Mouse (Mus musculus): Measurements from ENCODE around the gene Arhgap24. TPM values are rescaled to one million over a fixed set of nuclear protein-coding genes. Genes with fewer than 3 reads are reported as not detected.

Arhgap24 gene
- polyA plus RNA-seq, 1 experiment = 1.7 TPM

DNA sequence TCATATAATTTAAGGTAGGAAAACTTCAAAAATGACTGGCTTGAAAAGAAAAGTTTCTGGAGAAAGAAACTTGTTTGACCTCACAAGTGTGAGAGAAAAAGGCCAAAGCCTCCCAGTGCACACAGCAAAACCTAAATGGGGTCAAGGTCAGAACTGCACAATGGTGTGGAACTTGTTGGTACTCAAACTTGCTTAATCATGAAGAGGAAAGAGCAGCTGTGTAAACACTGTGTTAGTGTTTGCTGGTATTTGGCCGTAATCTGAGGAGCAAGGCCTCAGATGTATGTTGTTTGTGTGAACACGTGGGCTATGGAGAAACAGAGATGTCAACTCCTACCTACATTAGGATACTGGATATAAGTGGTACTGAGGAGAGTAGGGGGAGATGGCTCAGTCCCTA, 212.0 kb downstream of the Arhgap24 start:
- Histone ChIP-seq H3K4me1 (ENCODE audit: control insufficient read depth, insufficient read depth, low read length) (no peaks in the 10 kb centered on the region), H3K27ac (ENCODE audit: insufficient read depth, low read depth, low read length) (no peak overlapping the region), H3K4me3 (ENCODE audit: insufficient read depth, low read length) (no peak overlapping the region)
- TF ChIP-seq CTCF (IDR thresholded peaks at IDR 0.05; ENCODE audit: low read depth, low read length) (no peak), POLR2A (IDR thresholded peaks at IDR 0.05; ENCODE audit: borderline replicate concordance, low read depth, low read length) (no peak)

- Histone ChIP-seq H3K4me3 (ENCODE audit: insufficient read depth, low read length) (no peak overlapping the region), H3K27ac (ENCODE audit: insufficient read depth, low read depth, low read length) (no peak overlapping the region)
- TF ChIP-seq CTCF (IDR thresholded peaks at IDR 0.05; ENCODE audit: low read depth, low read length) (no peak), POLR2A (IDR thresholded peaks at IDR 0.05; ENCODE audit: borderline replicate concordance, low read depth, low read length) (no peak)
Measured at GRCm38 (mm10) chr5:102693871-102694270, 212.7 kb downstream of the Arhgap24 start.

DNA sequence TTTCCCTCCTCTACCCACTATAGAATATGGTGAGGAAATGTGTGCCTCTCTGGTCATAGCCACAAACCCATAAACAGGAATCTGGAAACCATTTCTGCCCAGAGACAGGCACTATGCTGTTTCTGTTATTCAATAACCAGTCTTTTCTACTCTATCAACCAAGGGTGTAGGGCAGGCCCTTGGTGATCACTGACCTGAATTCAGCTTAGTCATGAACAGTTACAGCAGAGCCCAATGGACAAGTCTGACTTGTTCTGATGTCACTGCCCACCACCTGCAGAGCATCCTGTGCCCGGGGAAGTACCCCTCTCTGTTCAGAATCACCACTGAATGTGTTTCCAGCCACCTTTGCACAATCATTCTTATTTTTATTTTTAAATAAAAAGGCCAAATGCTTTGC, 216.6 kb downstream of the Arhgap24 start:
- TF ChIP-seq CTCF (IDR thresholded peaks at IDR 0.05; ENCODE audit: low read depth, low read length) = no peak
- no peak for TF ChIP-seq POLR2A (IDR thresholded peaks at IDR 0.05; ENCODE audit: borderline replicate concordance, low read depth, low read length)
- Histone ChIP-seq H3K4me1 (ENCODE audit: control insufficient read depth, insufficient read depth, low read length) (no peaks in the 10 kb centered on the region), H3K27ac (ENCODE audit: insufficient read depth, low read depth, low read length) (no peak overlapping the region), H3K4me3 (ENCODE audit: insufficient read depth, low read length) (no peak overlapping the region)

More at GRCm38 (mm10) chr5:102693871-102694270, 212.7 kb downstream of the Arhgap24 start:
- no peaks in the 10 kb centered on the region for H3K4me1 ChIP-seq (ENCODE audit: control insufficient read depth, insufficient read depth, low read length)

GRCm38 (mm10) chr5:102698396-102698795, 217.2 kb downstream of the Arhgap24 start:
- no peak overlapping the region for H3K27ac ChIP-seq (ENCODE audit: insufficient read depth, low read depth, low read length)
- no peaks in the 10 kb centered on the region for H3K4me1 ChIP-seq (ENCODE audit: control insufficient read depth, insufficient read depth, low read length)
- TF ChIP-seq POLR2A (IDR thresholded peaks at IDR 0.05; ENCODE audit: borderline replicate concordance, low read depth, low read length) (no peak), CTCF (IDR thresholded peaks at IDR 0.05; ENCODE audit: low read depth, low read length) (no peak)
- H3K4me3 ChIP-seq (ENCODE audit: insufficient read depth, low read length) = no peak overlapping the region

DNA sequence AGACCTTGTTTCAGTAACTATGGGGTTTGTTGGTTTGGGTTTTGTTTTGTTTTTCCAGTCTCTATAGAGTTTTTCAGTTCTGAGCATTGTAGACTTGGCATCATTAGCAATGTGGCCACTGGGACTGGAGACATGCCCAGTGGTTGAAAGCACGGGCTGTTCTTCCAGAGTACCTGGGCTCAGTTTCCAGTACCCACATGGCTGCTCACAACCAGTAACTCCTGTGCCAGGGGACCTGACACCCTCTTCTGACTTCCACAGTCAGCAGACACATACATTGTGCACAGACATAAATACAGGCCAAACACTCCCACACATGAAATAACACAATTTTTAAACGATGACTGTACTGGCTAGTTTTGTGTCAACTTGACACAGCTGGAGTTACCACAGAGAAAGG, 217.7 kb downstream of the Arhgap24 start:
- Histone ChIP-seq H3K27ac (ENCODE audit: insufficient read depth, low read depth, low read length) (no peak overlapping the region), H3K4me3 (ENCODE audit: insufficient read depth, low read length) (no peak overlapping the region), H3K4me1 (ENCODE audit: control insufficient read depth, insufficient read depth, low read length) (no peaks in the 10 kb centered on the region)
- TF ChIP-seq CTCF (IDR thresholded peaks at IDR 0.05; ENCODE audit: low read depth, low read length) (no peak), POLR2A (IDR thresholded peaks at IDR 0.05; ENCODE audit: borderline replicate concordance, low read depth, low read length) (no peak)

DNA sequence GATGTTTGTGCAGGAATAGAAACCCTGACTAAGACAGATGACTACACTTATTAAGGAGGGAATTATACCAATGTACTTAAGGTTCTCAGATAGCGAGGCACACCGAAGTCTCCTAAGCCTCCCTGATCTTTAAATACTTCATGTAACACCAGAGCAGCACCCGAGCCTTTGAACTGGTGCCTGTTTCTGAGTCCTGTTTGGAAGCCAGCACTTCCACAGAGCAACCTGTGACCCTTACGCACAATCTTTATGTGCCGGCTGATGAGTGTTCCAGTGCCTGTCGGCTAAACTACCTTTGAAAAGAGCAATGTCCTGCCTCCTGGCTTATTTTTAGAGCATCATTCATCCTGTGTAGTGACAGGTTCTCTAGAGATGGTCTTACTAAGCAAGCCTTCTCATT, 221.4 kb downstream of the Arhgap24 start:
- TF ChIP-seq CTCF (IDR thresholded peaks at IDR 0.05; ENCODE audit: low read depth, low read length) (no peak), POLR2A (IDR thresholded peaks at IDR 0.05; ENCODE audit: borderline replicate concordance, low read depth, low read length) (no peak)
- H3K4me3 ChIP-seq (ENCODE audit: insufficient read depth, low read length) = no peak overlapping the region

GRCm38 (mm10) chr5:102703325-102704099, 222.3 kb downstream of the Arhgap24 start:
- H3K27ac ChIP-seq (ENCODE audit: insufficient read depth, low read depth, low read length) = no peak overlapping the region
- no peaks in the 10 kb centered on the region for H3K4me1 ChIP-seq (ENCODE audit: control insufficient read depth, insufficient read depth, low read length)
- TF ChIP-seq CTCF (IDR thresholded peaks at IDR 0.05; ENCODE audit: low read depth, low read length) (peak; percentile 27; the same call in 1 of the 2 replicates), POLR2A (IDR thresholded peaks at IDR 0.05; ENCODE audit: borderline replicate concordance, low read depth, low read length) (no peak)
- no peak overlapping the region for H3K4me3 ChIP-seq (ENCODE audit: insufficient read depth, low read length)

More for the DNA sequence above, 221.4 kb downstream of the Arhgap24 start:
- Histone ChIP-seq H3K4me1 (ENCODE audit: control insufficient read depth, insufficient read depth, low read length) (no peaks in the 10 kb centered on the region), H3K27ac (ENCODE audit: insufficient read depth, low read depth, low read length) (no peak overlapping the region)

DNA sequence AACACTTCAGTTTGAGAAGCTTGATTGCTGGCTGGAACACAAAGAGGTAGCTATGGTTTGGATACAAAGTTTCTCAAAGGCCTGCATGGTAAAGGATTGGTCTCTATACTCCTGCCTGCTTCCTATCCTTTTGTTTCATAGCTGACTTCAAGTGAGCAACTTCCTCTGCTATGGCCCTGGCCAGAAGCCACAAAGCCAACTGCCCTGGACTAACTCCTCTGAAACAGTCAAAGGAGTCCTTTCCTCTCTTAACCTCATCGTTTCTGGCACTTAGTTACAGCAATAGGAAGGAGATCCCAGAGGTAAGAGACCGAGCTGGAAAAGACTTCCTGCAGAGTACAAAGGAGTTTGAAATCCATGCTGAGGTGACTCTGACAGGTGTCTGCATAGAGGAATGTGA, 224.0 kb downstream of the Arhgap24 start:
- H3K4me1 ChIP-seq (ENCODE audit: control insufficient read depth, insufficient read depth, low read length) = no peaks in the 10 kb centered on the region
- no peak overlapping the region for H3K27ac ChIP-seq (ENCODE audit: insufficient read depth, low read depth, low read length)
- no peak overlapping the region for H3K4me3 ChIP-seq (ENCODE audit: insufficient read depth, low read length)
- no peak for TF ChIP-seq POLR2A (IDR thresholded peaks at IDR 0.05; ENCODE audit: borderline replicate concordance, low read depth, low read length)
- no peak for TF ChIP-seq CTCF (IDR thresholded peaks at IDR 0.05; ENCODE audit: low read depth, low read length)

DNA sequence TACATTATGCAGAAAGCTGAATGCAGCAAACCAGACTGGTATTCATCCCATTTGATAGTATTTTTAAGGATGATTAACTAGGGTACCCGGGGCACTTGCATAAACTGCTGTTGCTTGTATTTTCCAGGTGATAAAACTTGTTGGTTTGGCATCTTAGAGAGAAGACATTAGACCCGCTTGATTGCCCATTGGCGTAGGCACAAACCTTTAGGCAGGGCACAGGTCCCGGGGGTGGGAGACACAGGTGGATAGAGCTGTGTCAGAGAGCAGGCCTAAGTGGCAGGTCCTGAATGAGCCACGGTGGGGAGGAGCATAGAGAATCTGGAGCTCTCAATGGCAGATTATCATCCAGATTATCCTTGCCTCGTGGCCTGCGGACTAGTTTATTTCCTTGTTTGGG, 229.1 kb downstream of the Arhgap24 start:
- TF ChIP-seq CTCF (IDR thresholded peaks at IDR 0.05; ENCODE audit: low read depth, low read length) = no peak
- TF ChIP-seq POLR2A (IDR thresholded peaks at IDR 0.05; ENCODE audit: borderline replicate concordance, low read depth, low read length) = no peak
- no peak overlapping the region for H3K27ac ChIP-seq (ENCODE audit: insufficient read depth, low read depth, low read length)
- no peaks in the 10 kb centered on the region for H3K4me1 ChIP-seq (ENCODE audit: control insufficient read depth, insufficient read depth, low read length)
- H3K4me3 ChIP-seq (ENCODE audit: insufficient read depth, low read length) = no peak overlapping the region

DNA sequence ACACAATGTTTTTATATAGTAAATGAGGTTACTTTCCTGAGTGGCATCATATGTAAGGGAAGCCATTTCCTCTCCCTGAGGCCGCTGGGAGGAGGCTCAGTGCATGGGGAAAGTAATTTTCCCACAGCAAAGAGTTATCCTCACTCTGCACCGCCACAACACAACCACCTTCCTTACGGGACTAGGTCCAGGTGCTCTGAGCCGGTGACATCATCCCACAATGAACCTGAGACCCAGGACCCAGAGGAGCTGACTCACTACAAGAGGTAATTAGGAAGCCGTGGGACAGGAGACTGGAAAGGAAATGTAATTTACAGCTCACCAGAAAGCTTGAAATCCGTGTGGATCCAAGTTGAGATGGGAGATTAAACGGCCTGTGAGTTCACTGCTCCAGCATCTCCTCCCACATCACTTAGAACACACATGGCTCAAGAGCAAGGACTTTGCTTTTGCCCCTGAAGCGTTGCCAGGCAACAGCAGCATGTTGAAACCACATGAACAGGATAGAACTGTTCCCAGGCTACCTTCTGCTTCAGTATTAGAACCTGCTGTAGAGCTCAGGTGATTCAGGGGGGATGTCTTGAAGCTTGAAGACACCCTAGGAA, 238.3 kb downstream of the Arhgap24 start:
- Histone ChIP-seq H3K4me3 (ENCODE audit: insufficient read depth, low read length) (no peak overlapping the region), H3K4me1 (ENCODE audit: control insufficient read depth, insufficient read depth, low read length) (no peaks in the 10 kb centered on the region), H3K27ac (ENCODE audit: insufficient read depth, low read depth, low read length) (no peak overlapping the region)
- TF ChIP-seq POLR2A (IDR thresholded peaks at IDR 0.05; ENCODE audit: borderline replicate concordance, low read depth, low read length) (no peak), CTCF (IDR thresholded peaks at IDR 0.05; ENCODE audit: low read depth, low read length) (no peak)
